Mouse (Mus musculus): ENCODE data around the gene Nsun5.

GRCm38 (mm10) chr5:135346430-135346829, 23.3 kb upstream of the Nsun5 start:
- TF ChIP-seq POLR2A (IDR thresholded peaks at IDR 0.05; ENCODE audit: control insufficient read depth, low read depth, low read length) (no peak), CTCF (IDR thresholded peaks at IDR 0.05; ENCODE audit: control insufficient read depth, insufficient read depth, insufficient replicate concordance, low read depth, low read length) (no peak)

Measured in testis, adult 2 months (tissue).